Mouse (Mus musculus) liver, embryonic 14.5 days (tissue): ENCODE measurements around the gene 1700016K19Rik.

Experiments used
- CTCF ChIP-seq: IDR thresholded peaks from 2 replicates; pipeline ENCODE4 v1.5.1; 2016; ENCODE audit warnings: antibody characterized with exemption, low read depth, control low read depth
- EP300 ChIP-seq: IDR thresholded peaks from 2 replicates; pipeline ENCODE4 v1.6.1; 2016; ENCODE audit warnings: antibody characterized with exemption, low read depth

- TF ChIP-seq EP300 (no peak), CTCF (no peak)
Observed at GRCm38 (mm10) chr11:76042041-76042638, 42.4 kb downstream of the 1700016K19Rik start.
